Mouse (Mus musculus) retina, postnatal 1 day (tissue): ENCODE measurements around the gene Lrif1.
A peak's percentile ranks its signal among the peaks of the same experiment; 100 is the strongest.
"Not testable (repeated sequence)": the region's sequence is repeated elsewhere in the genome, so short reads cannot be mapped to it uniquely, and the experiment has no call there.

Experiments used
- DNase-seq: peaks from one replicate; pipeline ENCODE4 v3.0.0-alpha.2; 2012

The Lrif1 gene

DNA sequence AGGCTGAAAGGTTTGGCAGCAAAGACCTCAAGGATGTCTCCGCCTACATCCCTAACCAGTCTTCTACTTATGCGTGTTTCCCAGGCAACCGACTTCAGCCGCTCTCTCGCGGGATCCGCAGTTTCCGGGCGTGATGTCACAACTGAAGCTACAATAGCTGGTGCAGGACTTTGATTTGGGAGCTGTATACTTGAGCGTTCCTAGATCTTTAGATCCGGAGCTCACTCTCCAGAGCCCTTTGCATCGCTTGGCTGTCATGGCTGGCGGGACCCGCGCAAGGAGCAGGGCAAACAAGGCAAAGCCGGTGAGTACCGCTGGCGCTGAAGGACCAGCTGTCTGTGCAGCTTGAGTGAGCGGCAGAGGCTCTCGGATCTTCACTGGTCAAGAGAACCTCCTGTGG is at the start of gene Lrif1:
Gene Lrif1, plus strand, starts transcription at position 158 of the 400 bp plus-strand sequence.
- peak; percentile 91 for DNase-seq

DNA sequence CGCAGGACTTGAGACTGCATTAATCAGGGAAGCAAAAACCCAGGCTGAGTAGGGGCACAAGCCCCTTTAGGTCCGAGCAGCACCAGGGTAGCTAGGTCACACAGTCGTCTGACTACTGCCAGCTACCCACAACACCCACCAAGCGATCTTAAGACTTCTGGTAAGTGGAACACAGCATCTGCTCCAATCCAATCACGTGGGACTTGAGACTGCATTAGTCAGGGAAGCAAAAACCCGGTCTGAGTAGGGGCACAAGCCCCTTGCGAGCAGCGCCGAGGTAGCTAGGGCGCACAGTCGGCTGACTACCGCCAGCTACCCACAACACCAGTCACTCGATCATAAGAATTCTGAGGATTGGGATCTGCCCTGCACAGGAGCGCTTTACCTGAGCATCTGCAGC is 12.0 kb upstream of the Lrif1 start:
- DNase-seq, result not testable (repeated sequence)

DNA sequence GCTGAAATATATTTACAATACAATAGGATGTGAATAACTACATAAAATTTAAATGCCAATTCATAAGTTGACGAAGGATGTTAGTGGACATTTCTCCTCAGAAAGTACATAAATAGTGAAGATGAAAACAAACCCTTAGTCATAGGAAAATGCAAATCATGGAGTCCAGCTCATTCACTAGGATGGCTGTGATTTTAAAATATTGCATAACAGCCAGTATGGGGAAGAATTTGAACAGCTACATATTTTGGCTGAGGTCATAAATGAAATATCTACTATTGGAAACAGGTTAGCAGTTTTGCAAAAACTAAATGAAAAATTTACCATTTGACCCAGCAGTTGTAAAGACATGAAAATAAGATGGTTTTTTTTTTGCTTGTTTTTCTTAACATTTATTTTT is 594 bp downstream of the Lrif1 start:
- DNase-seq, result no peak

DNA sequence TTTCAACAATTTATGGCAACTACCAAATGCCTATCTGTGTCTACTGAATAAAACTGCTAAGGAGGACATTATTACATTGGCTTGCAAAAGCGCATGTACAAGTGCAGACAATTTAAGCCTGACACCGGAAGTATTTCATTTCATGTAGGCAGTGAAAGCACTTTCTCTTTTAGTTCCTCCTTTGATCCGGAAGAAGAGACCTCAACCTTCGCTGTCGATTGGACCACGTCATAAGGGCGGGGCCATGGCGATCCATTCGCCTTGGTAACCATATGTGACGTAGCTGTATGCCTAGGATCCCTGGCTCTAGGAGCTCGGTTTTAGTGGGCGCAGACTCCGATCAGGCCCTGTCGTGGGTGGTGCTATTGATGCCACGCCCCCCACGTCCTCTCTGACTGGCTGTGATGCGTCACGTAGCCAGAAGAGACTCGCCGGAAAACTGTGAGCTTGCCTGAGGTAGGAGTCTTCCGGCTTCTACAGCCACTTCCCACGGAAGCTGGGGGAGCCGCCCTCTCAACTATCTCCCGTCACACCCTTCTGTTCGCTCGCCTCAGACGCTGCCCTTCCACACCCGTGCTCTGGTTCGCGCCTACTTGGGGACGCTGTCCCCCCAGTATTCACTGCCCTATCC is 36.7 kb downstream of the Lrif1 start:
- DNase-seq, result peak; percentile 99

DNA sequence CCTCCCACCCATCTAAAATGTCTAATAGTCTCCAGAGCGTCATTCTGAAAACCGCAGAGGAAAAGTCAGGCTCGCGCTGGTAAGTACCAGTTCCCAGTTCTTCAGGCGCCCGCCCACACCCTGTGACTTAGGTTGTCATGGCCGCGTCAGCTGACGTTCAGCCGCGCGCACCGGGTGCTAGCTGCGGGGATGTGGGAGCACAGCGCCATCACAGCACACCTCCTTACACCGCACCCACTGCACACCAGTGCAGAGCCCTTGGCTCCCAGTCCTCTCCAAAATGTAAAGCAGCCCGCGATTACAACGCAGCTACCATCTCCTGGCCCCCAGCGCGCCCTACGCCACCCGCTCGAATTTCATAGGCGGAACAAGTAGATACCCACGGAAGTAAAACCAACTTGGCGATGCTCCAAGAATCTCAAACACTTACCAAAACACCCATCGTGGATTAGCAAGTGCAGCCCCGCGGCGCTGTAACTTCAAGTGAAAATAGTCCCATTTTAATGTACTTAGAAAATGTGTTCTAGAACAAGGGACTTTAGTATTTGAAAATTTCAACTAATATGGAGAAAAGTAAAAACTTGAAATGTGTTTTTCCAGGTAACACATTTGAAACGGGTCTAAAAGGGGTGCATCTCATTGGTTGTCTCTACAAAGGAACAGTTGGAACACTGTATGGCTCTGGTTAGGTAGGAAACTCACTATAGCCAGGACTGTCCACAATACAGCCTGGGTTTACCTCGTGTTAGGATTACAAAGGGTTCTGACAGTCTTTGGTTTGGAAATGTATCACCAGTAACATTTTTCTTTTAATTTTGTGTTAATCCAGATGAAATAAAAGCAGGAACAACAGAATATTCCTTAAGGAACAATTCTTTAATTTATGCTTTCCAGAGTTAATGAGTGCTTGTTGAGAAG is 37.5 kb downstream of the Lrif1 start:
- DNase-seq, result peak; percentile 90

DNA sequence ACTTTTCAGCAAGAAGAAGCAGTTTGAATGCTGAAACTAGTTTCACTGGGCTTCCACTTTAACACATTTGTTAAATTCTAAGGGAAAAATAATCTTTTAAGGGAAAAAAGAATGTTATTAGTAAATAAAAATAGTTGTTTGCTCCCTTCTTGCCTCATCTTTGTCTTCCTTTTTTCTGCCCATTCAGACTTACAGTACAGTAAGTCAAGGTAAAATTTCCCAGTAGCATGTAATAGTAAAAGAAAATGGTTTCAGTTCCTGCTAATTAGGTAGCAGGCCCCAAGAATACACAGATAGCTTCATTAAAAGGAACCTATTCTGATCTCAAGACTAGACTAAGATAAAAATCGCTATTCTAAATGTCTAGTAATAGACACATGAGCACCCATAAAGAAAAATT is 71.1 kb downstream of the Lrif1 start:
- no peak for DNase-seq

DNA sequence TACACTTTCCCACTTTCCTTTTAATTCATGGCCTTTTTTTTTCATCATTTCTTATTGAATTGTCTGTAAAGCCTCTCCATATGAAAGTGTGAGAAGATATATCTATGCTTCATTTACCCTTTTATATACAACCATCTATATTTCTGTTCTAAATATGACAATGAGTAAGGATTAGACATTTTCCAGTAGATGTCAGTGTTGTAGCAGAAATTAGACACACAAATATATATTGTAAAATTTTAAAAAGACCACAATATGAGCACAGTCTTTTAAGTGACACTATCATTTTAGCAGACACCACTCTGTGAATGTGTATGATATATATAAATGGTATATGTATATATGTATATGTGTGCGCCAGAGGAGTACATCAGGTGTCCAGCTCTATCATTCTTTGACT is 87.0 kb downstream of the Lrif1 start:
- no peak for DNase-seq

DNA sequence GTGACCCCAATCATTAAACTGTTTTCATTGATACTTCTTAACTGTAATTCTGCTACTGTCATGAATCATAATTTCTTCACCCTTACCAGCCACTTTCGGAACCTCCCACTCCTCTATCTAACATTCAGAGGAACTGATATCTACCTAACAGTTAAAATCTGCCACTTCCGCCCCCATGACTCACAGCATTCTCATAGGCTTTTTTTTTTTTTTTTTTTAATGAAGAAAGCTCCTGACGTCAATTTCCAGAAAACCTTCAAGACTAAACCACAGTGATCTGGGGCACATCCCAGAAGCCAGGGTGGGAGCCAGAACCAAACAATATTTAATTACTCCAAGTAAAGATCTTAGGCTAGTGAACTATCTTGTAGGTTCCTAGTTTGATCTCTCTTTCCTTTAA is 100.3 kb downstream of the Lrif1 start:
- no peak for DNase-seq
